Mouse (Mus musculus) brain, embryonic 14.5 days (tissue): ENCODE results near the gene Rita1. TPM values are rescaled to one million over a fixed set of nuclear protein-coding genes. Genes with fewer than 3 reads are reported as not detected.

Experiments
- DNase-seq: peaks from one replicate; pipeline ENCODE4 v3.0.0-alpha.2; 2011; ENCODE audit warnings: low read depth
- CTCF ChIP-seq: fragments of 200-500 bp; IDR thresholded peaks from 2 replicates; pipeline ENCODE4 v1.5.1; 2012; ENCODE audit warnings: inconsistent platforms, mild to moderate bottlenecking, moderate library complexity, borderline replicate concordance; ENCODE audit not compliant: insufficient read depth, insufficient read length; ENCODE audit errors: extremely low read depth
- POLR2A ChIP-seq: fragments of 200-500 bp; IDR thresholded peaks from 2 replicates; pipeline ENCODE4 v1.6.1; 2012; ENCODE audit warnings: mild to moderate bottlenecking, inconsistent platforms, borderline replicate concordance; ENCODE audit not compliant: poor library complexity, insufficient read depth, insufficient read length, severe bottlenecking; ENCODE audit errors: extremely low read depth
- polyA plus RNA-seq: library from polyadenylated mRNA; depleted of rRNA; stranded (reverse); fragments of >200 nt; gene quantifications from 2 replicates; pipeline ENCODE4 v1.2.3, GENCODE M21; 2012

Rita1 gene
- polyA plus RNA-seq, 1 experiment, result 32.8 TPM

DNA sequence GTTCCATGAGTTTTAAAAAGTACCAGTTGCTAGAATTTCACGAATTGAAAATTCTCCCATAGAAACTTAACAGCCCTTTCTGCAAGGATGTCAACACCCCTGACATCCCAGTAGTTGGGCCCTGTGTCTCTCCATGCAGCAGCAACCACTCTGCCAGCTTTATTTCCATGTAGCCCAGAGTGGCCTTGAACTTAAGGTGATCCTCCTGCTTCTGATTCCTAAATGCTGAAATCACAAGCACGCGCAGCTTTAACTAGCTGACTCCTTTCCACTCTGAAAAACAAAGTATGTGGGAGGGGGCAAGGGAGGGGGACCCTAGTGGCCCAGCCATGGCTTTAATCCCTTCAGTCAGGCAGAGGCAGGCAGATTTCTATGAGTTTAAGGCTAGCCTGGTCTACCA lies 5.1 kb downstream of the Rita1 start:
- no peak for DNase-seq
- TF ChIP-seq POLR2A (no peak), CTCF (no peak)

DNA sequence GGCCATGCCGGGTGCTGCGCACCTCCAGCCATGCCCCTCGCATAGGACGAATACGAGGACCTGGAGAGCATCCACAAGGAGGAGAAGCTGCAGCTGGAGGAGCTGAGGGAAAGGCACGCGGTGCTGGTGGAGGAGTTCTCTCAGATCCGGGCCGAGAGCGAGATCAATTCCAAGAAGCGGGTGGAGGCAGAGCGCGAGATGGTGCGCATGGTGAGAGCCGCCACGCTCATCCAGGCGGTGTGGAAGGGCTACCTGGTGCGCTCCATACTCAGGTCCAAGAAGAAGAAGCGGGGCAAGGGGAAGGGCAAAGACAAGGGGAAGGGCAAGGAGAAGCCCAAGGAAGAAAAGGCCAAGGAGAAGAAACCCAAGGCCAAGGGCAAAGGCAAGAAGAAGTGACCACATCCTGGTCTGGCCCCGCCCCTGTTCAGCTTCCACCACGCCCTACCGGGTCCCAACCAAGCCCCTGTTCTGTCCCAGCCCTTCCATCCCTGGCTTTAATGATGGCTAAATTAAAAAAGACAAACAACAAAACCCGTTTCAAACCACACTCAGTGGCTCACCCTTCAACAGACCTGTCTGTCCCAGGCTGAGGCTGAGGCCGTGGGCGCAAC lies 5.7 kb downstream of the Rita1 start:
- no peak for DNase-seq
- no peak for TF ChIP-seq CTCF
- no peak for TF ChIP-seq POLR2A

DNA sequence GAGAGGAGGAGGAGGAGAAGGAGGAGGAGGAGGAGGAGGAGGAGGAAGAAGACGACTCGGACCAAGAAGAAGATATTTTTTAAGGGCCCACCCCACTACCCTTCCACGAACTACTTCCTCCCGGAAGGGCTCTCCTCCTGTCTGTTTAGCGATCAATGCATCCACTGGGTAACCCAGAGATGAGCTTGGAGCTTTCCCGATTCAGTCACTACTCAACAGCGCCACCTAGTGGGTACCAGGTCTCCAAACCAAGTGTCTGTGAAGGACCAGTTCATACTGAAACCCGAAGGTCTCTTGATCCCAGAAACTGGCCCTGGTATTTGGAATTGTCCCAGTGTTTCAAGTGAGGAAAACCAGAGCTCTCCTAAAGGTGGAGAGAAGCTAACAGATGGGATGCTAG lies 6.7 kb downstream of the Rita1 start:
- DNase-seq, result peak; percentile 97
- TF ChIP-seq POLR2A (peak; percentile 27; the same call in 1 of the 2 replicates), CTCF (peak; percentile 88)

GRCm38 (mm10) chr5:120605241-120605661 lies 7.1 kb downstream of the Rita1 start:
- TF ChIP-seq POLR2A, result no peak
- no peak for TF ChIP-seq CTCF
- DNase-seq, result peak; percentile 28

GRCm38 (mm10) chr5:120604839-120605238 lies 7.5 kb downstream of the Rita1 start:
- DNase-seq, result peak; percentile 89
- TF ChIP-seq POLR2A, result no peak
- peak; percentile 79; the same call in 1 of the 2 replicates for TF ChIP-seq CTCF

DNA sequence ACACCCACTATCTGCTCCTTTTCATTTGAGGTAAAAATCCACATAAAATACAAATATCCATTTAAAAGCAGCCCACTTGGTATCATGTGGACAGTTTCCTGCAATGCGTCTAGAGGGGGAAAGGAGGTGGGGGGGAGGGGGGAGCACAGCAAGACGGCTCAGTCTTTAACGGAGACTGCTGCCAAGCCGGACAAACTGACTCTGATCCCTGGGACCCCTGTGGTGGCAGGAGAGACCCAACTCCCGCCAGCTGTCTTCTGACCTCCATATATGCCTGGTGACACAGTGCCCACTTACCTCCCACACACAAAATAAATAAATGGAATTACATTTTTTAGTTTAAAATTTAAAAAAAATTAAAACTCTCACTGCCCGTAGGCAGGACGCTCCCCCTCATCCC lies 8.9 kb downstream of the Rita1 start:
- no peak for DNase-seq

GRCm38 (mm10) chr5:120602210-120602609 lies 10.2 kb downstream of the Rita1 start:
- TF ChIP-seq POLR2A, result no peak
- DNase-seq, result no peak

More for the DNA sequence above, 8.9 kb downstream of the Rita1 start:
- TF ChIP-seq POLR2A (no peak), CTCF (no peak)

GRCm38 (mm10) chr5:120600946-120601668 lies 11.3 kb downstream of the Rita1 start:
- TF ChIP-seq POLR2A, result no peak
- TF ChIP-seq CTCF, result peak; percentile 47
- no peak for DNase-seq

DNA sequence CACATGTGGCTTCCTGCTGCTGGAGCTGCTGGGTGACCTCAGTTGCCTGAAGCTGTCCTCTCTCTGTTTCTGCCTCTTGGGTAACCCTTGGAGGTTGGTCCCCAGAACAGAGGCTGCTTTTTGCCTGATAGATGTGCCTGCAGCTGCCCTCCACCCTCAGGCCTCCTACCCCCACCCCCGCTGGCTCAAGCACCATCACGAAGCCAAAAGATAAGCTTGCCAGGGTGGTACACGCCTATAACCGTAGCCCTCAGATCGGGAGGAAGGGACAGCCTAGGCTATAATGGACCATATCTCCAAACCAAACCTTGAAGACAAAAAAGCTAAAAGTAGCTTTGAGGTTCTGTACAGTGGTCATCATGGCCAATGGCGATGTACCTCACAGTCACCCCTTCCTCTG lies 12.8 kb downstream of the Rita1 start:
- TF ChIP-seq CTCF (no peak), POLR2A (no peak)
- DNase-seq, result no peak

DNA sequence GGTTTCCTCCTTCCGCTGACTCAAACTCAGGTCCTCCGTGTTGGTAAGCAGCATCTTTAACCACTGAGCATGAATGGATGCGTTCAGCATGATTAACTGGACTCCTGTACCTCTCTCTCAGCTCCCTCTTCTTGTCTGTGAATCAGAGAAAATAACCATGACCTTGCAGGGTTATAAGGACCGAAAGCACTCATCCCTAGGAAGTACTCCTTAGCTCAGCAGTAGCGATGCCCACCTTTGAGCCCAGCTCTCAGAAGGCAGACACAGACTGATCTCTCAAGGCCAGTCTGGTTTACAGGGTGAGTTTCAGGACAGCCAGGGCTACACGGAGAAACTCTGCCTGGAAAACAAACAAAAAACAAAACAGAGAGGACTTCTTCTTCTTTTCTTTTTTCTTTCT lies 17.9 kb downstream of the Rita1 start:
- DNase-seq, result no peak
- TF ChIP-seq POLR2A (no peak), CTCF (no peak)

GRCm38 (mm10) chr5:120592141-120592540 lies 20.2 kb downstream of the Rita1 start:
- DNase-seq, result no peak
- no peak for TF ChIP-seq POLR2A
- TF ChIP-seq CTCF, result peak; percentile 35; the same call in 1 of the 2 replicates
